Mouse (Mus musculus) adrenal gland, adult (tissue): ENCODE measurements around the gene Gas6.

Experiments used
- DNase-seq, 2 experiments: peaks; one replicate each; pipeline ENCODE4 v3.0.0; 2022 to 2023; ENCODE audit warnings: low spot score in 1 of 2; ENCODE audit not compliant: inconsistent age in 2 of 2

Gas6 gene

DNA sequence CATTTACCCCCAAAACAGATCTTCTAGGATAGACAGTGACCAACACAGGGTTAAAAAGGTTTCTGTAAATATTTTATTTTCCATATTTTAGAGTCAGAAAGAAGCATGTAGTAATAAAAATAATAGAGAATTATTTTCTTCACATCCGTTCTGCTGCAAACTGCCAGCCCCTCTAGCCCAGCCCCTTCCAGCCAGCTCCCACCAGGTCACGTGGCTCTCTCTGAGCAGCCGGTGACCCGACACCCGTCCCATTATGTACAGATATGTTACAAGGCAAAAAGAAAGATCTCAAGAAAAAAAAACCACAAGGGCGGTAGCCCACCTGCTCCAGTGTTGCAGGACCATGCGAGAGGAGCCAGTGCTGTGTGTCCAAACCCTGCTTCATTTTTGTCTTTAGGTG lies 29.0 kb downstream of the Gas6 start:
- DNase-seq, result no peak

DNA sequence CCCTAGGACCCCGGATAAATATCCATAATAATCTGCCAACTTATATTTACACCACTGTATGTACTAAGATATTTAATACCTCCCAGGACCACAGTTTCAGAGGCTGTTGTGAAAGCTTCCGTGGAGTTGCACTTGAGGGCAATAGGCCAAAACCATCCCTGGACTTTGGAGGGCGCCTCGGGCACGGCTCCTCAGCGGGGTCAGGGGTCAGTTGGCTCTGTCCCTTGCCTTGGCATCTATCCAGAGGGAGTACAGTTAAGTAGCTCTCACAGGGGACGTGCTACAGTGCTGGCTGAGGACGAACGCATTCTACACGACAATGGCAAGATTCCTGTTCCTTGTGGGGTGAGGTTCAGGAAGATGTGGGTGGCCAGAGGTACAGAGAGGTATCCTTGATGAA lies 31.9 kb downstream of the Gas6 start:
- peak; percentile 83 to 96 for DNase-seq

DNA sequence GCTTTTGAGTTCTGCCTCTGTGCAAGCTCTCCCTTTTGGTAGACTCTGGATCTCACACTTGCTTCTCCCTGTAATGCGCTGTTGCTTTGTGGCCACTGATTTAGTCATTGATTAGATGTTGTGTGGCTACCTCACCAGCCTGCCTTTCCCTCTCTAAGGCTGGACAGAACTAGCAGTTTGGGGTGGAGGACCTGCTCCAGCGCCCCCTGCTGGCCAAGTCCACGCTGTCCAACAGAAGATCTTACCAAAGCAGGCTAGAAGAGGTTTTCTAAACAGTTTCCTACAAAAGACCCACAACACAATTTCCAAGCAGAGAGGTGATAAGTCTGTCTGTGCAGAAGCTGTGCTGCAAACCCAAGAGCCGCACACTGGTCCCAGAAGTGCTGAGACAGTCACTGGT lies 32.4 kb downstream of the Gas6 start:
- DNase-seq, result peak; percentile 78 to 94

DNA sequence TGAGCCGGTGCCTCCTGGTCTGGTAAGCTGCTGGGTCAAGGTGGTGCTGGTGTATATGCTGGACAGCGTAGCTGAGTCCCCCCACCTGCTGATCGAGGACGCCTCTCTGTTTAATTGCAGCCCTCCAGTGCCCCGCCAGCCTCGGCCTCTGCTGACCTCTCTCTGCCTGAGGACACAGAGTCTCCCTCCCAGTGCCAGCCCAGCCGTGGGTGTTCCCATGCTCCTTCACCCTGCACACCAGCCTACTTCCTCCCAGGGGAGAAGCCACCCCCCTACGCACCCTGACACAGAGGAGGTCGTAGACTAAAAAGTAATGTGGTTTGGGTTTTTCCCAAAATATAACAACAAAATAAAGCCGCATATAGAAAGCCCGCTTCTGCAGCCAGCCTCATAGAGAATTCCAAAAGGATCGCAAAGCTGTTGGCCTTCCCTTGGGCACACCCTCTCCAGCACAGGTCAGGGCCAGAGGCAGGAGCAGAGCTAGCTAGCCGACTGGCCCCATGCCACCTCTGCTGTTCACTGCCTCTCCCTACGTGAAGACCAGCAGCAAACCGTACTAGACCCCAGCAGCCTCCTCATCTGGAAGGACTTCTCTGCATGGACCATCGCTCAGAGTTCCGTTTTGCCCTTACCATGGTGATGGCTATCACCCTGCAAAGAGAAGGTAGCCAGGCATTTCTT lies 33.1 kb downstream of the Gas6 start:
- DNase-seq, result peak; percentile 71 to 90

DNA sequence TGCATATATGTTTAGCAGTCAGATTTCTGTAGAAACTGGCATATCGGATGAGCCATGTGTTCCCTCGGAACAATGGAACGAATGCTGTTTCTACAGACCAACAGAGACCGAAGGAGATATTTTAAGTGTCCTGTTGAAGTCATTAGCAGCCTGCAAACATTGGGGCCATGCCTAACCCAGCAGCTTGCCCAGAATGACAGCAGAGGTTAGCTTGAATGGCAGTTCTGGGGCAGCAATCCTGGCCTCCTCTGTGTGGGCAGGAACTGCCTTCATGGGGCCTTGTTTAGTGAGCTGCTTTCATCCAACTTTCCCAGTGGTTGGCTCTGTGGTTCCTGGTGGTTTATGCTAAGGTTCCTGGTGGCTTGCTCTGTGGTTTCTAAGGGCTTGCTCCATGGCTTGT lies 34.9 kb downstream of the Gas6 start:
- DNase-seq, result peak in 1 of 2 experiments; percentile 21

DNA sequence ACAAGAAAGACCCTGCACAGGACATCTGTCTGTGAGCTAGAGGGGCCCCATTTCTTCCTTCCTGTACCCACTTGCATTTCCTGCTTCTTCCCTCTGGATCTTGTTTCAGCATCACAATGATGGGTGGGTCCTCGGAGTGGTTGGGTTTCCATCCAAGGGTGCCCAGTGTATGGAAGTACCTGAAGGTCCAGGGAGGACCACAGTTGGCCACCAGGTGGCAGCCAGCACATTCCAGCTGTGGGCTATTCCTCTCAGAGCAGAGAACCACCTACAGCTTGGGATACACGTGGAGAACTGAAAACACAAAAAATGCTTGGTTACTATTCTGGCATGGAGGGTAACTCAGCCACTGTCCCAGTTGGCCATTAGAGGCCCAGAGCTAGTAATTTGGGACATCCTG lies 39.0 kb downstream of the Gas6 start:
- DNase-seq, result peak; percentile 71 to 89

DNA sequence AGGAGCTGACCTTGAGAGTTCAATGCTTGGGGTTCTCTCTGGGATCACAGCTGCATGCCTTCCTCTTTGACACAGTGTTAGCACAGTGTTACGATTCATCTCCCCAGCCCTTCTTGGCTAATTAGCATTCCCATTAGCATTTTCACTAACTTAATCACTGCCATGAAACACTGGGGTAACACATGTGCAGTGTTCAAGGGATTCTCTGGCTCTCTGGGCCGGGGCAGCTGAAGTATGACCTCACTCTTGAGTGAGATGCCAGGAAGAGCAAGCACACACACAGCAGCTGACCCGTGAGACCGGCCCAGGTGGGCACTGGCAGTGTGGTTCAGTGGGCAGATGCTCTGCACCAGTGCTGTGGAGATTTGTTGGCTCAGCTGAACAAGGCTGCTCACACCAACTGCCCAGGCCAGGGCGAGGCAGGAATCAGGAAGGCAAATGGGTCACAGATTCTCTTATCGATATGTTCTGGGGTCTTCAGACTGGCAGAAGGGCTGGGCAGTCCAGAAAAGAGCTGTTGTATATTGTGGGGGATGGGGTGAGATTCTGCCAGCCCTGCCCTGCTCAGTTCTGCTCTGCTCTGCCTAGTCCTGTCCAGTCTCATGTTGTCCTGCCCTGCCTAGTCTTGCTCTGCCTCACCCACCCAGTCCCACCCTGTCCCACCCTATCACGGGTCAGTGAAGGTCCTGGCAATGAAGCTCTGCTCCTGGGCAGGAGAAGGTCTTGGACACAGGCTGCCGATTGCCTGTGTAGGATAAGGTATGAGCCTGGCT lies 39.8 kb downstream of the Gas6 start:
- no peak for DNase-seq

DNA sequence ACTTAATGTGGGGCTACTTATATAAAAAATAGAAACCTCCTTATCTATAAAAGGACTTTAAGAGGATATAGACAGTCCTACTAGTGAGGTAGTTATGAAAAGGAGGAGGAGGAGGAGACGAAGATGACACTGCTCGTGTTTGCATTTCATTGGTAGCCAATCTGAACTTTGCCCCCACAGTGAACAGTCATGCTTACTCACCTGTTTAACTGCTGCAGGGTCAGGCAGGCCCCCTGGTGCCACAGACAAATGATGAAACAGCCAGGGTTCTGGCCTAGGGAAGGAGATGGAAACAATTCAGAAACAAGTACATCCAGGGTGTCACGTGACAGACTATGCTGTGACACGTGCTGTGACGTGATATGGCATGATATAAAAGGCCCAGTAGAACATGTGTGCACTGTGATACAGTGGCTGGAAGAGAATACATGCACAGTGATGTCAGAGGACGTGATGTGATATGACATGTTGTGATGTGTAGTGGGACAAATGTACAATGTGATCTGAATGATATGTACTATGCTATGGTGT lies 42.5 kb downstream of the Gas6 start:
- DNase-seq, result no peak

DNA sequence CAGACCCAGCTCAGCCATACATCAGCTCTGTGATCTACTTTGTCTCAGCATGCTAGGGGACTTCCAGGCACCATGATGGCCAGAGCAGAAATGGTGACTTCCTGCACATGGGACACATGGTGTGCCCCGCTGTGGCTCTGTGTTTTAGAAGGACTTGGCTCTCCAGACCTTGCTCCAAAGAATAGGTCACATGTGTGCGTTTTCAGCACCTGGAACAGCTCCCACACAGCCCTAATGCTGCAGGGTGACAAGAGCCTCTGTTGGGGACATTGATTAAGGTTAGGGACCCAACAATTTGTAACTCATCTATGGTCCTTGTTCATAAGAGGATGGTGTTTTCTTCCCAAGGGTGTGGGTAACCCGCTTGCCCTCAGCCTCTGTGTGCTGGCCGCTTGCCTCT lies 46.1 kb downstream of the Gas6 start:
- peak; percentile 45 to 81 for DNase-seq

DNA sequence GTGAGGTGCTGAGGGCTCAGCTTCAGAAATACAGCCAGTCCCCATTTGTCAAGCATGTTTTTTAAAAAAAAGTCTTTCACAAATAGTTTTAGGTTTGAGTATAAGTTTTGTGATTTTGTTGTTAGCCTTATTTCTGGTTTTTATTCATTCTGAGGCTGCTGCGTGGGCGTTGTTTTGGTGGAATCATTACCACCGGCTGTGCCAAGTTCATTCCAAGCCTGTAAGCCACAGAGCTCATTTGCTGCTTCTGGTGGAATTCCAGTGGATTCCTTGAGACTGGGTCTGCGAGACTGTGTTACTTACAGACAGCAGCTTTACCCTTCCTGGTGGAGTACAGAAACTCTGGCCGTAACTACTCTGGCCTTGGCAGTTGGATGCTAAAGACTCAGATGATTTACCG lies 47.8 kb downstream of the Gas6 start:
- no peak for DNase-seq

DNA sequence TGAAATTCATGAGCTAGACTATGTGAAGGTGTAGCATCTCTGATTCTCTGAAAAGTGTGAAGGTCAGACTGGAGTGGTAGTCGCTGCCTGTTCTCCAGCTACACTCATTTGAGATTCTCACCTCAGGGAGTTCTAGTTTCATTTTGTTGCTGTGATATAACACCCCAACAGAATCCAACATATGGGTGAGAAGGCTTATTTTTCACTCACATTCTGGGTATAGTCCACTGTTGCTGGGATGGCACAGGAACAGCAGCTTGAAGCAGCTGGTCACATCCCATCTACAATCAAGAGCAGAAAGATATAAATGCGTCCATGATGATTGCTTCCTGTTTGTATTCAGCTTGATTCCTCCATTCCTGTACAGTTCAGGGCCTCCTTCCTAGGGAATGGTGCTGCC lies 52.1 kb downstream of the Gas6 start:
- no peak for DNase-seq

DNA sequence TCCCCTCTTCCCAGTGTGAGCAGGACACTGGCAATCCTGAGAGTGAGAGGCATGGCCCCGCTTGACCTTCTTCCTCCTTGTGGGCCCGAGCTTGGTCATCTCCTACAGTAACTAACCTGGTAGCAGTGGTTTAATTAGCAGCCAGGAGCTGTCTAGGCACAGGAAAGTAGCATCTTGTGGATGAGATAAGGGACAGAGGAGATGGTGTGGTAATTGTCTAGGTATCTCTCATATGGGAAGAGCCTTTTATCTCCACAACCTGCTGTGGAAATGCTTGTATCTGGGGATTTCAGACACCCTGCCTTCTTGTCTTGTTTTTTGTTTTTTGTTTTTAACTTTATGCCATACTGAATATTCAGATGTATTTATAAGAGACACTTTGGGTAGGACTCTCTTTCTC lies 56.8 kb downstream of the Gas6 start:
- no peak for DNase-seq

DNA sequence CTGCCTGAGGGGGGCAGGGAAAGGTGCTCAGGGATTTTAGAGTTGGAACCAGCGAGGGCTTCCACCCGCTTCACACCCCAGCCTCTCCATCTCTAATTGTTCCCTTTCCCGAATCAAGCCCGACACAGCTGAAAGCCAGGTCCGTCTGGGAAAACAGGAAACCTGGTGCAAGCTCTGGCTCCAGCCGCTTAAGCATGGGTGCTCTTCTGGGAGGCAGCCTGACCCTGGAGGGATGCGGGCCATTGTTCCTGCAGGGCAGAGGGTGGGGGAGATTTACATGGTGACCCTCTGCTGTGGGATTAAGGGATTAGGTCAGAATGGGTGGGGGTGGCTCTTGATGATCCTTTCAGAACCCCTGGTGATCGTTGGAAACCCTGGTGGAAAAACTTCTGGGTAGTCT lies 58.2 kb downstream of the Gas6 start:
- no peak for DNase-seq

DNA sequence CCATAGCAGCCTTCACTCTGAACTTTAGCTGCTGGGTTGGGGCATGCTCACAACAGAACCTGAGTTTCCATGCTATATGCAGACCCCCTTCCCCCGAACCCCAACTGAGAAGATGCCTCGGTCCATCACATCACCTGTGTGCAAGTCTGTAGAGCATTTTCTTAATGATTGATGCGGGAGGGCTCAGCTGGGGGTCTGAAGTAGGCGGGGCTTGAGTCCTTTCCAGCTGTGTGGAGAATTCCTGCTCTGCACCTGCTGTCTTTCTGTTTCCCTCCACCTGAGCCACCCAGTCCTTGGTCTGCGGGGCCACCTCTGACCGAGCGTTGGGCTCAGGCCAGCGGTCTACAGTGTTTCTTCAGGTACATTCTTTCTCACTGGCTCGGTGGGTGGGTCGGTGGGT lies 59.4 kb downstream of the Gas6 start, which contains the start of gene Tmem255b:
Gene Tmem255b (plus strand): TSS at position 301 of the 400 bp plus-strand sequence.
- no peak for DNase-seq

DNA sequence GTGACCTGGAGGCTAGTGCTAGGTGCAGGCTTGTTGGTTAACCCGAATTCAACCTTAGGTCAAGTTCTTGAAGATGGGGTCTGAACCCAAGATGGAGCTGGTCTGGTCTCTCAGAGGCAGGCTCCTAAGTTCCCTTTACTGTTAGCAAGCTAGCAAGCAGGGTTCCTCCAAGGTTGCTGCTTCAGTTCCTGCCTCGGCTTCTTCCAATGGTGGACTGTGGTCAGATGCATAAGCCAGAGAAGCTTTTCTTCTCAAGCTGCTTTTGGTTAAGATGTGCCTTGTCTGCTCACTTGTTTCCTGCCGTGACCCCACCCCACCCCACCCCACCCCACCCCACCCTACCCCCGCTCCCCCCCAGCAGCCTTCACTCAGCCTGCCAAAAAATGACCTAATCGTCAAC lies 61.2 kb downstream of the Gas6 start:
- DNase-seq, result no peak

DNA sequence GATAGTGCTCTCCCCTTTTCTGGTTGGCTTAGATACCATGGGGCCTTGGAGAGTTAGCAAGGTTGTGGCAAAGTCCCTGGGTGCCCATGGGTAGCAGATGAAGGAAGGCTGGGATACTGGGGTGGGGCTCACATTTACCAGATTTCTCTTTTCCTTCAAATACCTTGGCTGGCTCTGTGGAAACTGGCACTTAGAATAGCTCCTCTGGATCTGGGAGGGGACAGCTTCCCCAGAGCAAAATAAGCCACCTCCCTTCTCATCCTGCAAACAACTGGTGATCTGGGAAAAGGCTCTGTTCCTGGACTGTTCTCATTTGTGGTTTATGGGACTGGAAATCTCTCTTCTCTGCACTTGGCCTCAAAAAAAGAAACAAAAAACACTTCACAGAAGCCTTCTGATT lies 63.4 kb downstream of the Gas6 start:
- DNase-seq, result no peak

DNA sequence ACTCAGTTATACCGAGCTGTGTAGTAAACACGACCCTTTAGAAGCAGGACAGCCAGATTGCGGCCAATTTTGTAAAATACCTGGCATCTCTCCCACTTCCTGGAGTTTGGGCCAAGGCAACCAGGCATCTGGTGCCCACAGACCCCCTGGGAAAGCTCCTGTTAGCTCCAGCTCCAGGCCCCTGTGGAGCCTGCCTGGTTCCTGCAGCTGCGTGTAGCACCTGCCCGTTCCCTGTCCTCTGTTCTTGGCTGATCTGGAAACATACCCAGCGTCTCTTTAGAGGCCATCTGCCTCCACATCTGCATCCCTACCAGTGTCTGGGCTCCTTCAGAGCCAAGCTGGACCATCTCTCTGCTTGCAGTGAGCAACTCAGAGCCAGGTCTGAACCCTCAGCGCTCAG lies 63.9 kb downstream of the Gas6 start:
- no peak for DNase-seq

DNA sequence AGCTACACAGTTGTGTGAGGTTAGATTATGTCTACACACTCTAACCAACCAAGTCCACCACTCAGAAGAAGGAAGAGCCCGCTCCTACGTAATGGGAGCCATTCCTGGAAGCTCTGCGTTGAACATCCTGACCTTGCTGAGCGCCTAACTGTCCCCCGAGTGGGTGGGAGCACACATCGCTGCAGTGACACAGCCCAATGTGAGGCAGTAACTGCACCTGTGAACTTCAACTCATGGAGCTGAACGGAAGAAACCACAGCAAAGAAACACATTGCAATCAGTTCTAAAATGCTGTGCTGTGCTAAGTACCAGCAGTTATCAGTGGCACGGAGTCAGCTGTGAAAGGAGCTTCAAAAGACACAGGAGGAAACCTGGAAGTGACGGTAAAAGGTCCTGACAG lies 66.1 kb downstream of the Gas6 start:
- DNase-seq, result no peak

DNA sequence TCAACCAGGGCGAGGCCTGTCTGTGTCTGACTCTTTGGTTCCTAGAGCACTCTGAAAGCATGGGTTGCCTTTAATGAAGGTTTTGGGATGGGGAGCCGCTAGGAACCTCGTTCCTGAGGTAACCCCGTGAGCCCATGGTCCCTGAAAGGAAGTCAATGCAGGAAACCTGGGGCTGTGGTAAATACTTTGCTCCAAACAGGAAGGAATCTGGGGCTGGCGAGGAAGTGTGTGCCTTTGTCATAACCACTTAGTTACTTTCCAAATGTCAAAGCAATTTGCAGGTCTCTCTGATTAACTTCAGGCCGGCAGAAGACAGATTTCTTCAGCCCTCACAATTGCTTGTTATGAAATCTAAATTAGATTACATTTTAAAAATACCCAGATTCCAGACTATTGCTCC lies 66.9 kb downstream of the Gas6 start:
- no peak for DNase-seq

DNA sequence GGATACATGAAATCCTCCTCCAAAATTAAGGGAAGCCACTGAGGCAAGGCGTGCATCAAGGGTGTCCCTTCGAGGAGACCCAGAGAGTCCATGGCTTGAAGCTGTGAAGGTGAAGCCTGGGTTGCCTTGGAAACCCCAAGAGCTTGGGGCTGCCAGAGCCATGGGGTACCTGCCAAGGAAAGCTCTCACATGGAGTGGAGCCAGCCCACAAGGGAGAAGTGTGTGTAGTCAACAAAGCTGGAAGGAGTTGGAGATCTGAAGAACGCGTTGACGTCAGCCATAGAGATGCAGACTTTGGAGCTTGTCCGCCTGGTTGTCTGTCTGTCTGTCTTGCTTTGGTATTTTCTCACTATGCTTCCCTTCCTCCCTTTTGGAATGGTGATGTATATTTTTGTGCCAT lies 73.3 kb downstream of the Gas6 start:
- DNase-seq, result peak in 1 of 2 experiments; percentile 34

DNA sequence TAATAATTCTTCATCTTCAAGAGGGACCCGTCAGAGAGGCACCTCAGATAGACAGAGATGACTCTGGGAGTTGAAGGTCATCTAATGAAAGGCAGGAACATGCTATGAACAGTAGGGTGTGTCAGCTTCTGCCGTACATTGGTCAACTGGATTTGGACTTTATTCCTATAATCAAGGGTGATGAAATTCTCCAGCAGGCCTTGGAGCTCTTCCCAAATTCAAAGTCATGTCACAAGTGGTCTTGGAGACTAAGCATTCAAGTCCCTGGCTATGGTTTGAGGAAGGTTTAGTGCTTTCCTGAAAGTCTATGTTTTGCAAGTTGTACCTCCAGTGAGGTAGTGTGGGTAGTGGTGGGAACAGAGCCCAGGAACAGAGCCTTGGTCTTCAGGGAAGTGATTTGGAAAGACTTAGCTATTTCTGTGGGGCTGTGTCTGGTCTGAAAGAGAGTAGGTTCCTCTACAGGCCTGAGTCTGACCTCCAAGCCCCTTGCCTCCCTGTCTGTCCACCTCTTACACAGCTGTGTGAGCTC lies 75.1 kb downstream of the Gas6 start:
- DNase-seq, result peak in 1 of 2 experiments; percentile 35

DNA sequence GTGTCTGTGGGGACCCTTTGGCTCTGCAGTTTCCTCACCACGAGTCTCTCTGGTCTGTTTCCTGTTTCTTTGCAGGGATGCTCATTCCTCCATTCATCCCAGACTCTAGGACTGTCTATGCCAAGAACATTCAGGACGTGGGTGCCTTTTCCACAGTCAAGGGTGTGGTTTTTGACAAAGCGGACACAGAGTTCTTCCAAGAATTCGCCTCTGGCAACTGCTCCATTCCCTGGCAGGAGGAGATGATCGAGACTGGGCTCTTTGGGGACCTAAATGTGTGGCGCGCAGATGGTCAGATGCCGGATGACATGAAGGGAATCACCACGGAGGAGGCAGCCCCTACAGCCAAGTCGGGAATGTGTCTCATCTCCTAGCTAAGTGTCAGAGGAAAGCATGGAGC lies 78.4 kb downstream of the Gas6 start:
- DNase-seq, result no peak
